Mouse (Mus musculus) bone marrow, adult 2 months (tissue): ENCODE data around the gene Slc25a11. TPM values are rescaled to one million over a fixed set of nuclear protein-coding genes. Genes with fewer than 3 reads are reported as not detected.
A peak's percentile ranks its signal among the peaks of the same experiment; 100 is the strongest.

Source experiments
- H3K27ac ChIP-seq: fragments of 200-500 bp; 2 replicates; pipeline ENCODE4 v1.5.1; 2012; ENCODE audit warnings: low read depth, mild to moderate bottlenecking, control low read depth, inconsistent platforms, low read length; ENCODE audit not compliant: control insufficient read depth, poor library complexity, insufficient read depth
- H3K4me1 ChIP-seq: fragments of 200-500 bp; 2 replicates; pipeline ENCODE4 v1.6.1; 2011; ENCODE audit warnings: low read length; ENCODE audit not compliant: control insufficient read depth, insufficient read depth
- H3K4me3 ChIP-seq: fragments of 200-500 bp; replicated peaks from 2 replicates; pipeline ENCODE3; 2011; ENCODE audit warnings: mild to moderate bottlenecking, low read depth, low read length, control low read depth; ENCODE audit not compliant: control insufficient read depth
- CTCF ChIP-seq: fragments of 200-500 bp; IDR thresholded peaks from 2 replicates; pipeline ENCODE4 v1.5.1; 2011; ENCODE audit warnings: low read length, control low read depth; ENCODE audit not compliant: control insufficient read depth, insufficient read depth
- POLR2A ChIP-seq: fragments of 200-500 bp; IDR thresholded peaks from 2 replicates; pipeline ENCODE4 v1.6.1; 2011; ENCODE audit warnings: low read depth, mild to moderate bottlenecking, control low read depth, low read length, borderline replicate concordance; ENCODE audit not compliant: control insufficient read depth
- WGBS: fragments of 180-500 bp; shearing (Covaris S2); methylation state at CpG from one replicate; pipeline ENCODE4 v1.1.7; 2018; 5-methylcytosine and 5-hydroxymethylcytosine counted together
- polyA plus RNA-seq: library from polyadenylated mRNA; stranded (reverse); fragments of >200 nt; gene quantifications from 2 replicates; pipeline ENCODE4 v1.2.4, GENCODE M21; 2011; ENCODE audit warnings: low replicate concordance; ENCODE audit not compliant: missing spikeins, insufficient read depth, insufficient read length

Slc25a11 gene
- polyA plus RNA-seq, 1 experiment: 49.2 TPM

DNA sequence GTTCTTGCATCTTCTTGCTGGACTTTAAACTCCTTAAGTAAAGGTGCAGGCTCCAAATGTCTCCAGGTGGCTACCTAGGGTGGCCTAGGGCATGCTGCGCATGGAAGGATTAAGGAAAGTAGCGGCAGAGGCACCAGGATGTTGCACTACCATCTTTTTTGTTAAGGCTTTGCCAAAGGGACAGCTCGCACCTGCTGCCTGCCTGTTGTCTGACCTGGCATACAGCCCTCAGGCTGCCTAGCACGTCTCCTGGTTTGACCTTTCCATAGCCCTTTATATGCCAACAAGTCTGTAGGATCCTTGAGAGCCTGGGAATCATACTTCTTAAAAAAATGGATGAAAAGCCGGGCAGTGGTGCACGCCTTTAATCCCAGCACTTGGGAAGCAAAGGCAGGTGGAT lies 4.2 kb downstream of the Slc25a11 start:
- 84% methylated on average over 6 of the region's 6 CpGs for WGBS
- no peak overlapping the region for H3K27ac ChIP-seq
- peaks cover 4% of the 10 kb centered on the region; the same call in 1 of the 2 replicates for H3K4me1 ChIP-seq
- TF ChIP-seq POLR2A (no peak), CTCF (no peak)
- no peak overlapping the region for H3K4me3 ChIP-seq

DNA sequence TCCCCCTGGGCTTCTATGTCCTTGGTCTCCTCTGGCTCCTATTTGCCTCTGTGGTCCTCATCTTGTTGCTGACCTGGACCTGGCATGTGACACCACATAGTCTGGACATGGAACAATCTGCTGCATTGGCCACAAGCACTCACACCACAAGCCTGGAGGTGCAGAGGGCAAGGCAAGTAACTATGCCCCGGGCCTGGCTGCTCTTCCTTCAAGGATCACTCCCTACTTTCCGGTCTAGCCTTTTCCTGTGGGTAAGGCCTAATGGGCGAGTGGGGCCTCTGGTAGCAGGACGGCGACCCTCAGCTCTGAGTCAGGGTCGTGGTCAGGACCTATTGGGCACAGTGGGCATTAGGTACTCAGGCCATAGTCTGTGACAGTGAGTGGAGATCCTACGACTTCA lies 6.0 kb downstream of the Slc25a11 start:
- H3K4me3 ChIP-seq: no peak overlapping the region
- H3K4me1 ChIP-seq: peaks cover 4% of the 10 kb centered on the region; the same call in 1 of the 2 replicates
- TF ChIP-seq CTCF (no peak), POLR2A (no peak)
- 72% methylated on average over 7 of the region's 7 CpGs for WGBS
- H3K27ac ChIP-seq: no peak overlapping the region

DNA sequence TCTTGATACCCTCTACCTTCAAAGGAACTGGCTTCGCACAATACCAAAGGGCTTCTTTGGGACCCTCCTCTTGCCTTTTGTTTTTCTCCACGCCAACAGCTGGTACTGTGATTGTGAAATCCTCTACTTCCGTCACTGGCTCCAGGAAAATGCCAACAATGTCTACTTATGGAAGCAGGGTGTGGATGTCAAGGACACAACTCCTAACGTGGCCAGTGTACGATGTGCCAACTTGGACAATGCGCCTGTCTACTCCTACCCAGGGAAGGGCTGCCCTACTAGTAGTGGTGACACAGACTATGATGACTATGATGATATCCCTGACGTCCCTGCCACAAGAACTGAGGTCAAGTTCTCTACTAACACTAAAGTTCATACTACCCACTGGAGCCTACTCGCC lies 7.3 kb downstream of the Slc25a11 start:
- Histone ChIP-seq H3K4me1 (peaks cover 2% of the 10 kb centered on the region; the same call in 1 of the 2 replicates), H3K27ac (no peak overlapping the region), H3K4me3 (no peak overlapping the region)
- 72% methylated on average over 8 of the region's 8 CpGs for WGBS
- TF ChIP-seq CTCF (no peak), POLR2A (no peak)

DNA sequence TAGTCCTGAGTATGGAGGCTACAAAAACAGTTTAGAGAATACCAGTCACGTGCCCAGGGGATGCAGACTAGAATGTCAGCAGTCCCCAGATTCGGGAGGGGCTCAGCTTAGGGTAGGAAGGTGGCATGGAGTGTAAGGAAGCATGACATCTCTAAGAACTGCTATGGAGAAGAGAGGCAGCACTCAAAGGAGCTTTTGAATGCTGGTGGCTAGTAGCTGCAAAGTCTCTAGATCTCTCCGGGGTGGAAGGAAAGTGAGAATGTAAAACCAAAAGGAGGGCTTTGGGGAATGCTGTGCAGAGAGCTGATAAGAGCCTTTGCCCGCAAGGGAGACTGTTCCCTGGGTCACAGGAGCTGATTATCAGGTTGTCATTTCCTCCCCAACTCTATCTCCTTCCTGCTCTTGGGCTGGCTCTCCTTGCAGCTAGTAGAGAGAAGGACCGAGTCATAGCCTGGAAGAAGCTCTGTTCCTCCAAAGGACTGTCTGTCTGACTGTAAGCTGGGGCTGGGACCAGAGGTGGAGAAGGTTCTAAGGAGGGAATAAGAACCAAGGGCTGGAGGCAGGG lies 8.5 kb downstream of the Slc25a11 start, which contains the start of gene Gp1ba:
Gene Gp1ba (plus strand): TSS at position 409 of the 565 bp plus-strand sequence.
- 6% methylated on average over 5 of the region's 5 CpGs for WGBS
- Histone ChIP-seq H3K27ac (peak within 1 kb of the TSS; percentile 24; the same call in 1 of the 2 replicates), H3K4me1 (peaks cover 2% of the 10 kb centered on the region; the same call in 1 of the 2 replicates), H3K4me3 (no peak within 1 kb of the TSS)
- TF ChIP-seq POLR2A: no peak
- TF ChIP-seq CTCF: no peak

DNA sequence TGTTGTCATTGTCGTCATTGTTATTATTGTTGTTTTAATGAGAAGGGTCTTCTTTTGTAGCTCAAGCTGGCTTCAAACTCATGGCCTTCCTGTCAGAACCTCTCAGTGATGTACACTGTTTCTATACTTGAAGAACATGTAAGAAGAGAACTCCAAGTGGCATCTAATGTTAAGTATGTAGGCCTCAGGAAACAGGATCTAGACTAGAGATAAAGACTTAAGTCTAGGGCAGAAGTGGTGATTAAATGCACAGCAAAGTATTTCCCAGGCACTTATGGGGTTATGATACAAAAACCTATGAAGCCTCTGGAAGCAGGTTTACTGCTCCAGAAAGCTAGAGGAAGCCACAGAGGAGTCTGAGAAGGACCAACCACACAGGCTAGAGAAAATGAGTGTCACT lies 9.0 kb downstream of the Slc25a11 start:
- 64% methylated on average over 1 of the region's 1 CpGs for WGBS
- TF ChIP-seq POLR2A: no peak
- H3K27ac ChIP-seq: peak overlapping the region; percentile 24; the same call in 1 of the 2 replicates
- H3K4me3 ChIP-seq: no peak overlapping the region
- peaks cover 2% of the 10 kb centered on the region; the same call in 1 of the 2 replicates for H3K4me1 ChIP-seq

DNA sequence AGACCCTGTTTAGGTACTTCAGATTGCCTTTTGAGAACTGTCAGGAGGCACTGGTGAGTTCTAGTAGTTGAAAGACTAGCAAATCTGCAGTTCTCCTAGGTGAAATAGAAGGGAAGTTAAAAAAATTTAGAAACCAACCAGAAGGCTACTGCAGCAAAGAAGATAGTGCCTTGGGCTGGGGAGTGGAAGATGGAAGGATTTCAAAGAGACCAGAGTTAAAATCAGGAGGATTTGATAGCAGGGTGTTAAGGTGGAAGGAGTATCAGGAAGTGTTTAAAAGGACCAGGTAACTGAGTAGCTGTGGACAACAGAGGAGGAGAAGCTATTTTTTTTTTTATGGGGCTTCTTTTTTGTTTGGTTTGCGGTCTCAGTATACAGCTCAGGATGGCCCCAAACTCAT lies 9.5 kb downstream of the Slc25a11 start:
- WGBS: 89% methylated on average over 1 of the region's 1 CpGs
- TF ChIP-seq POLR2A (no peak), CTCF (no peak)
- Histone ChIP-seq H3K4me1 (peaks cover 2% of the 10 kb centered on the region; the same call in 1 of the 2 replicates), H3K4me3 (no peak overlapping the region), H3K27ac (no peak overlapping the region)

DNA sequence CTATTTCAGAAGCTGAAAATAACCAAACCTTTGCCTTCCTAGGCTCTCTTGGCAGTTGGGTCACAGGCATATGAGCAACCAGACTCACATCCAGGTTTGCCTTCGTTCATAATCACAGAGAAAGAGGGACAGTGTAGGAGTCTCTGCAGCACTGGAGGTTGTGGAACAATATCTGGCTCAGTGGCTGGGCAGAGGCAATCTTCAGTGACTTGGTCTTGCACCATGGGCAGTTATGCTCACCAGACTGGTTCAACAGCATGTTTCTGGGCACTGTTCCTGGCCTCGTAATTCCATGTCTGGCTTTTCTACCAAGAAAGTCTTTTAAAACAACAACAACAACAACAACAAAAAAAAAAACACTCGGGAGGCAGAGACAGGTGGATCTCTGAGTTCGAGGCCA lies 11.7 kb downstream of the Slc25a11 start:
- TF ChIP-seq POLR2A: no peak
- no peak for TF ChIP-seq CTCF
- 78% methylated on average over 4 of the region's 4 CpGs for WGBS
- H3K27ac ChIP-seq: no peak overlapping the region
- H3K4me3 ChIP-seq: no peak overlapping the region
- H3K4me1 ChIP-seq: peaks cover 2% of the 10 kb centered on the region; the same call in 1 of the 2 replicates

DNA sequence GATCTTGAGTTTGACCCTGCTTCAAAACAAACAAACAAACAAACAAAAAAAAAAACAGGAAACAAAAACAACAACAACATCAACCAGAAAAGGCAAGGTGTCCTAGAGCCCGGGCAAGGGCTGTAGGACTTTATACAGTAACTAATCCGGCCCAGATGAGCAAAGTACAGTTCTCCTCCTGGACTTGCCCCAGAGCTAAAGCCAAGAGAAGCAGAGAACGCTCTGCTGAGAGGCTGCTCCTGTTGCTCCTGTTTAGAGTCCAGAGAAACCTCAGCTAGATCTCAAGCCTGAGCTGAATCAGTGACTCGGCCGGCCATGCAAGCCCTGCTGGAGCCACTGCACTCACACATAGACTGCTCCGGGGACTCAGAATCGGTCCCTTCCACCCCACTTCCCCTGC lies 17.1 kb downstream of the Slc25a11 start:
- H3K27ac ChIP-seq: no peak overlapping the region
- 40% methylated on average over 7 of the region's 7 CpGs for WGBS
- H3K4me1 ChIP-seq: no peaks in the 10 kb centered on the region

DNA sequence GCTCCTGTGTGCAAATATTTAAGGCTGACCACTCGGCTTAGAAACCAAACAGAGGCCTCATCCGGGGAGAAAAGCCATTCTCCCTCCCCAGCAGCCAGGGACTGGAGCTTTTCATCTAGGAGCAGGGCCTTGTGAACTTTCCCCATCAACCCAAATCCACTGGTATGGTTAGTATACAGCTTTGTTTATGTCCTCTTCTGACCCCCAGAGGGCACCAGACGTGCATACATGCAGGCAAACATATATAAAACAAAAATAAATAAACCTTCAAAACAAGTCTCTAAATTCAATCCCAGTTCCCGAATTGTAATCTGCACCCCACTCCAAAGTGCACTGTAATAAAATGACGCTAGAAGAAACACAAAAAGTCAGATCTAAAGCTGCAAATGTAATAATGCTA lies 17.7 kb downstream of the Slc25a11 start:
- Histone ChIP-seq H3K4me3 (no peak overlapping the region), H3K4me1 (no peaks in the 10 kb centered on the region), H3K27ac (no peak overlapping the region)
- TF ChIP-seq POLR2A (no peak), CTCF (peak; percentile 42)
- 46% methylated on average over 5 of the region's 5 CpGs for WGBS

More for the DNA sequence above, 17.1 kb downstream of the Slc25a11 start:
- no peak overlapping the region for H3K4me3 ChIP-seq
- no peak for TF ChIP-seq POLR2A
- no peak for TF ChIP-seq CTCF
